Mouse (Mus musculus): ENCODE measurements around the gene Cdkl3.

DNA sequence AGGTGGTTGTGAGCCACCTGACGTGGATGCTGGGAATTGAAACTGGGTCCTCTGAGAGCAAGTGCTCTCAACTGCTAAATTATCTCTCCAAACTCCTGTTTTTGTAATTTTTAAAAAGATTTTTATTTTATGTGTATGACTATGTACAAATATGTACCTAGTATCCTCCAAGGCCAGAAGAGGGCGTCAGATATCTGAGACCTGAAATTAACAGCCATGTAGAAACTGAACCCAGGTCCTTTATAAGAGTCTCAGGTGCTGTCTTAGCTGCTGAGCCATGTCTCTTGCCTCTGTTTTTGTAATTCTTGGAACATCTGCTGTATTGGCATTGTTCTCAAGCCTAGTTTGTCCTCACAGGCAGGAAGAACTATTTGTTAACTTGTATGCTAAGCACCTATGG, 34.5 kb upstream of the Cdkl3 start:
- TF ChIP-seq CTCF (IDR thresholded peaks at IDR 0.05; ENCODE audit: extremely low read depth, insufficient read depth, low read length) (no peak), POLR2A (IDR thresholded peaks at IDR 0.05; ENCODE audit: extremely low read depth, insufficient read depth, low read length) (no peak)

Data from cortical plate, adult 2 months (tissue).